Mouse (Mus musculus): ENCODE data around the gene Gap43. TPM values are rescaled to one million over a fixed set of nuclear protein-coding genes. Genes with fewer than 3 reads are reported as not detected.

The Gap43 gene
- polyA plus RNA-seq, 1 experiment: 0.70 TPM

GRCm38 (mm10) chr16:42326191-42326590, 14.3 kb downstream of the Gap43 start:
- Histone ChIP-seq H3K4me3 (ENCODE audit: insufficient read depth, low read depth, low read length) (no peak overlapping the region), H3K4me1 (ENCODE audit: control insufficient read depth, insufficient read depth, low read length) (no peaks in the 10 kb centered on the region), H3K36me3 (ENCODE audit: control insufficient read depth, insufficient read depth, low read length) (no peaks in the 10 kb centered on the region), H3K27ac (ENCODE audit: insufficient read depth, low read depth, low read length) (no peak overlapping the region), H3K27me3 (replicated peaks; ENCODE audit: control insufficient read depth, insufficient read depth, low read length) (no peaks in the 10 kb centered on the region)
- no peak for DNase-seq
- 81% methylated on average over 2 of the region's 2 CpGs for WGBS
- TF ChIP-seq CTCF (conservative IDR thresholded peaks at IDR 0.05; ENCODE audit: insufficient read depth, insufficient read length, low read depth, low read length): no peak
- TF ChIP-seq POLR2A (IDR thresholded peaks at IDR 0.05; ENCODE audit: low read depth, low read length): no peak

DNA sequence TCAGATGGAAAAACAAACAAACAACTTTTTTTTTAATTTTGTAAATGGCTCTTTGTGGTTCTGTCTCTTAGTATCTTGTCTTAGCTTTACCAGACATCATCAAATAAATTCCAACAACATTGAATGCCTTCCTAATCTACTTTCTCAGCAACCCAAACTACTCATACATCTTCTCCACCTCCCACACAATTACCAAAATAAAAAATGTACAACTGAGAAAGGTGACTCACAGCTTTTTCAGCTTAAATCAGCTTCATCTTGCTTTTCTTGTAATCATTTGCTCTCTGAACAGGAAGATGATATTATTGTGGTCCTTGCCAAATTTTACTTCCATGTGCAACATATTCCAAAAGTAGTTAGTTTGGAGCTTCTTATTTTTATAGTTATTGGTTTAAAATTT, 14.9 kb downstream of the Gap43 start:
- no peaks in the 10 kb centered on the region for H3K4me1 ChIP-seq (ENCODE audit: control insufficient read depth, insufficient read depth, low read length)
- H3K4me3 ChIP-seq (ENCODE audit: insufficient read depth, low read depth, low read length): no peak overlapping the region
- no peak for DNase-seq
- no peaks in the 10 kb centered on the region for H3K27me3 ChIP-seq (replicated peaks; ENCODE audit: control insufficient read depth, insufficient read depth, low read length)
- no peak overlapping the region for H3K27ac ChIP-seq (ENCODE audit: insufficient read depth, low read depth, low read length)
- H3K36me3 ChIP-seq (ENCODE audit: control insufficient read depth, insufficient read depth, low read length): no peaks in the 10 kb centered on the region
- no peak for TF ChIP-seq CTCF (conservative IDR thresholded peaks at IDR 0.05; ENCODE audit: insufficient read depth, insufficient read length, low read depth, low read length)

DNA sequence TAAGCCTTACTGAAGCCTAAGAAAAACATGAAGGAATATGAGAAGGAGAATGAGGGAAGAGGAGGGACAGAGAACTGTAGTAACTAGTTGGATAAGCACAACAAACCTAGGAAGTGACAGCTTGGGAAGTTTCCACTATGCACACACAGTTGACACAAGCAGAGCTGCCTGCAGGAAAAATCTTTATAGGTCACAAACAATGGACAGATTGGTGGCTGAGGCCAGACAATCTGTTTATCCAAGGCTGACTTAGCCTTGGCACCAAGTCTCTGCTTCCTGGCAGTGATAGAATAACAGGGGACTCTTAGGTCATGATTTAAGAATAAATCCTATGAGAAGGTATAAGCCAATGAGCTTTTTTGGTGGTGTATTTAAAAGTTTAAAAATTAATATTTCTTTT, 20.6 kb downstream of the Gap43 start:
- no peak for DNase-seq
- Histone ChIP-seq H3K27me3 (replicated peaks; ENCODE audit: control insufficient read depth, insufficient read depth, low read length) (no peaks in the 10 kb centered on the region), H3K4me1 (ENCODE audit: control insufficient read depth, insufficient read depth, low read length) (no peaks in the 10 kb centered on the region), H3K36me3 (ENCODE audit: control insufficient read depth, insufficient read depth, low read length) (no peaks in the 10 kb centered on the region), H3K4me3 (ENCODE audit: insufficient read depth, low read depth, low read length) (no peak overlapping the region), H3K27ac (ENCODE audit: insufficient read depth, low read depth, low read length) (no peak overlapping the region)
- TF ChIP-seq CTCF (conservative IDR thresholded peaks at IDR 0.05; ENCODE audit: insufficient read depth, insufficient read length, low read depth, low read length): no peak
- no peak for TF ChIP-seq POLR2A (IDR thresholded peaks at IDR 0.05; ENCODE audit: low read depth, low read length)

DNA sequence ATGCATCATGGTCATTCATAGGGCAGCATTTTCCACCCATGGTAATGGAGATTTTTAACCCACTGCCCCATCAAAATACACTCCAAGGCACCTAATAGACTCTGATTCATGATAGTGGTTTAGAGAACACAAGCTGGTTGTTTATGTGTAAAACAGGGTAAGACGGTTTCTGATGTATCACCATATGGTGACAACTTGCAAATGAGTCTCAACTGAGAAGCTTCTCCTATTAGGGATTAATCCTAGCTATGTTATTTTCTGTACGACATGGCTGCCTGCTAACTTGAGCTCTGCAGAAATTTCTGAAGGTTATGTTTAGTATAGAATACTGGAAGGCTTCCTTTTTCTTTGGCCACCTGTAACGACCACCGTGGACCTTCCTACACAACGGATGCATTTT, 21.1 kb downstream of the Gap43 start:
- DNase-seq: no peak
- H3K4me3 ChIP-seq (ENCODE audit: insufficient read depth, low read depth, low read length): no peak overlapping the region
- TF ChIP-seq POLR2A (IDR thresholded peaks at IDR 0.05; ENCODE audit: low read depth, low read length): no peak
- H3K36me3 ChIP-seq (ENCODE audit: control insufficient read depth, insufficient read depth, low read length): no peaks in the 10 kb centered on the region
- no peaks in the 10 kb centered on the region for H3K4me1 ChIP-seq (ENCODE audit: control insufficient read depth, insufficient read depth, low read length)
- H3K27ac ChIP-seq (ENCODE audit: insufficient read depth, low read depth, low read length): no peak overlapping the region
- WGBS: 78% methylated on average over 5 of the region's 5 CpGs
- H3K27me3 ChIP-seq (replicated peaks; ENCODE audit: control insufficient read depth, insufficient read depth, low read length): no peaks in the 10 kb centered on the region

DNA sequence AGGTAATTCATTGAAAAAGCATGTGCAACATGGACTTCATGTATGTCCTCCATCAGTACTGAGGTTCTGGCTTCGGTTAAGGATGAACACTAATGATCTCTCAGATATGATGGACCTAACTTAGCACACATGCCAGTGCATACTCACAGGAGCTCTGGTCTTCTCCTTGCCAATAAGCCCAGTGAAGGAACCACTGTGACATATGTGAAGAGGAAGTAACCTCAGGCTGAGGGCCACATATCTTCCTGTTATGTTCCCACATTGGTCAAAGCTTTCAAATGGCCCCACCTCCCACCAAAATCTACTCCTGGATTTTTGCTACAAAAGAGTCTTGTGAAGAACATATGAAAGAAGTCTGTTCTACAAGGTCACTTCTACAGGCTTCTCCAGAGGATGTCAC, 28.3 kb downstream of the Gap43 start:
- 90% methylated on average over 1 of the region's 1 CpGs for WGBS
- Histone ChIP-seq H3K4me1 (ENCODE audit: control insufficient read depth, insufficient read depth, low read length) (no peaks in the 10 kb centered on the region), H3K36me3 (ENCODE audit: control insufficient read depth, insufficient read depth, low read length) (no peaks in the 10 kb centered on the region), H3K27me3 (replicated peaks; ENCODE audit: control insufficient read depth, insufficient read depth, low read length) (no peaks in the 10 kb centered on the region; the same call in 1 of the 2 replicates), H3K4me3 (ENCODE audit: insufficient read depth, low read depth, low read length) (no peak overlapping the region), H3K27ac (ENCODE audit: insufficient read depth, low read depth, low read length) (no peak overlapping the region)
- no peak for DNase-seq
- no peak for TF ChIP-seq POLR2A (IDR thresholded peaks at IDR 0.05; ENCODE audit: low read depth, low read length)
- no peak for TF ChIP-seq CTCF (conservative IDR thresholded peaks at IDR 0.05; ENCODE audit: insufficient read depth, insufficient read length, low read depth, low read length)

DNA sequence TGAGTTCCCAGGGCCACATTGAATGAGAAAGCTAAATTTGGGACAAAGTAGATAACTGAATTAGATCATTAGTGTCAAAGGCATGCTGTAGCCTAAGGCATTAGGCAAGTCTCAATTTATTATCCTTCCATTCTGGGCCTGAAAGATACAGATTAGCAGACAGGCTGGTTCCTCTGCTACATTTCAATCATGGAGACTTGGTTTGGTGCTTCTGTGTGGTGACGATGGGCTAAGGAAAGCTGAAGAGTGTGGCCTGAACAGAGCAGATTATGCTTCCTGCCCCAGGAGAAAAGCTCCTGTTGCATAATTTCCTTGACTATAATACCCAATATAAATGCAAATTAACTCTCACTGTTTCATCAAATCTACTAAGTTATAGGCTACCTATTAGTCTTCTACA, 31.7 kb downstream of the Gap43 start:
- Histone ChIP-seq H3K27ac (ENCODE audit: insufficient read depth, low read depth, low read length) (no peak overlapping the region), H3K4me3 (ENCODE audit: insufficient read depth, low read depth, low read length) (no peak overlapping the region), H3K4me1 (ENCODE audit: control insufficient read depth, insufficient read depth, low read length) (no peaks in the 10 kb centered on the region), H3K27me3 (replicated peaks; ENCODE audit: control insufficient read depth, insufficient read depth, low read length) (no peaks in the 10 kb centered on the region; the same call in 1 of the 2 replicates), H3K36me3 (ENCODE audit: control insufficient read depth, insufficient read depth, low read length) (no peaks in the 10 kb centered on the region)
- WGBS: 89% methylated on average over 1 of the region's 1 CpGs
- TF ChIP-seq CTCF (conservative IDR thresholded peaks at IDR 0.05; ENCODE audit: insufficient read depth, insufficient read length, low read depth, low read length) (no peak), POLR2A (IDR thresholded peaks at IDR 0.05; ENCODE audit: low read depth, low read length) (no peak)
- DNase-seq: no peak

DNA sequence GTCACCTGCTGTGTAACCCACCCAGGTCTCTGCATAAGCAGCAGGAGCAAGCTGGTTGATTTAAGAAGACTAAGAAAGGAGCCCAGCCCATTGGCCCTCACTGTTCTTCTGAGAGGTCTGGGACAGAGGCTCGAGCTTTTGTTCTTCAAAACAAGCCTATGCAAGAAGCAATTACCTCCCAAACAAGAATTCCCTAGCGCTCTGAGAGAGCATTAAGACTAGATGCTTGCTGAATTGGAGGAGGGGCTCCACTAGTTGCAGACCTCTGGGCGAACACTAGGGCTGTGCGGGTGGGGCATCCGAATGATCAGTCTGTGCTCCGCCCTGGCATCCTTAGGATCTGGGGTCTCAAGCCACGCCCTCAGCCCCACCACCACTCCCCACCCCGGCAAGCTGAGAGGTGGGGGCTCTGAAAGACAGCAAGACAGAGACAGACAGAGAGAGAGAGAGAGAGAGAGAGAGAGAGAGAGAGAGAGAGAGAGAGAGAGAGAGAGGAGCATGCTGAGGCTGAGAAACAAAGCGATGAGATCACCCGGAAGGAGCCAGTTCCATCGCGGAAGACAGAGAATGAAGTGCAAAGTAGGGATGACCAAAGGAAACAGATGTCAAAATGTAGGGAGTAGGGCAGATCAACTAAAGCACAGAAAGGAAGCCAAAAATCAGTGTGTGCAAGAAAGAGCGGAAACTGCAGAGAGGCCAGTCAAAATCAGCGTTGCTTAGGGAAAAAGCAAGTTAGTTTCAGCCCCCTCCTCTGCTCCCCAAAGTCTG, 34.3 kb downstream of the Gap43 start:
- H3K27ac ChIP-seq (ENCODE audit: insufficient read depth, low read depth, low read length): no peak overlapping the region
- H3K36me3 ChIP-seq (ENCODE audit: control insufficient read depth, insufficient read depth, low read length): no peaks in the 10 kb centered on the region
- WGBS: 4% methylated on average over 14 of the region's 14 CpGs
- H3K27me3 ChIP-seq (replicated peaks; ENCODE audit: control insufficient read depth, insufficient read depth, low read length): no peaks in the 10 kb centered on the region; the same call in 1 of the 2 replicates
- no peak for DNase-seq
- H3K4me3 ChIP-seq (ENCODE audit: insufficient read depth, low read depth, low read length): no peak overlapping the region
- TF ChIP-seq POLR2A (IDR thresholded peaks at IDR 0.05; ENCODE audit: low read depth, low read length): no peak
- TF ChIP-seq CTCF (conservative IDR thresholded peaks at IDR 0.05; ENCODE audit: insufficient read depth, insufficient read length, low read depth, low read length): no peak
- H3K4me1 ChIP-seq (ENCODE audit: control insufficient read depth, insufficient read depth, low read length): no peaks in the 10 kb centered on the region

Data from kidney, adult 2 months (tissue).